Mouse (Mus musculus) limb, embryonic 10.5 days (tissue): ENCODE data around the gene Frmd4b. TPM values are rescaled to one million over a fixed set of nuclear protein-coding genes. Genes with fewer than 3 reads are reported as not detected.

Experiments
- DNase-seq: peaks from one replicate; pipeline ENCODE4 v3.0.0-alpha.2; 2017; ENCODE audit warnings: low spot score
- H3K27ac ChIP-seq: fragments of 300-500 bp; sonication (generic); 2 replicates; pipeline ENCODE4 v1.5.1; 2016; ENCODE audit warnings: mild to moderate bottlenecking
- H3K27me3 ChIP-seq: fragments of 300-500 bp; sonication (generic); 2 replicates; pipeline ENCODE4 v1.6.1; 2016; ENCODE audit warnings: low read depth, mild to moderate bottlenecking; ENCODE audit not compliant: poor library complexity, severe bottlenecking
- H3K36me3 ChIP-seq: fragments of 300-500 bp; sonication (generic); 2 replicates; pipeline ENCODE4 v1.6.1; 2016; ENCODE audit warnings: mild to moderate bottlenecking, moderate library complexity
- H3K4me1 ChIP-seq: fragments of 300-500 bp; sonication (generic); 2 replicates; pipeline ENCODE4 v1.6.1; 2016
- H3K4me3 ChIP-seq: fragments of 300-500 bp; sonication (generic); 2 replicates; pipeline ENCODE4 v1.5.1; 2016; ENCODE audit warnings: mild to moderate bottlenecking, moderate library complexity
- H3K9me3 ChIP-seq: fragments of 300-500 bp; sonication (generic); replicated peaks from 2 replicates; pipeline ENCODE4 v1.6.1; 2016; ENCODE audit warnings: mild to moderate bottlenecking
- WGBS: fragments of 180-500 bp; shearing (Covaris S2); methylation state at CpG from one replicate; pipeline ENCODE4 v1.1.7; 2016; 5-methylcytosine and 5-hydroxymethylcytosine counted together
- polyA plus RNA-seq: library from polyadenylated mRNA; unstranded; fragments of >200 nt; fragmentation: Nextera tagmentation; extraction: Ambion mirVana; gene quantifications from 2 replicates; pipeline ENCODE4 v1.2.1, GENCODE M21; 2016

The Frmd4b gene
- polyA plus RNA-seq, 1 experiment from 2014 or later = 14.8 TPM

DNA sequence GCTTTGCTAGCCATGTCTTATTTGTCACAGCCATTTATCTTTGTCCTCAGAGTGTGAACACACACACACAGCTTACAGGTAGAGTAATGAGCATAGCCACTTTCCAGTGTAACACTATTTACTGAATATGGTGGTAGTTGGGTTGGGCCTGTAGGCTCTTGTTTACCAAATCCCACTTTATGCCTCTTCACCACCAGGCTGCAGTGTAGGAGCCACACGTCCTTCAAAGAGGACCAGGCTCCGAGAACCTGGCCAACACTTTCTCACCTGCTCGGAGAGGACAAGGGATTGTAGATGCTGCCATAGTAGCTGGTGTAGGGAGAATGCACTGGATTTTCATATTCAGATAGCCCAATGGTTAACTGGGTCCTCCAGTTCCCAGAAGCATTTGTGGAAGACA lies 325.2 kb downstream of the Frmd4b start:
- H3K27ac ChIP-seq = no peak overlapping the region
- 91% methylated on average over 3 of the region's 3 CpGs for WGBS
- DNase-seq = no peak
- H3K9me3 ChIP-seq = no peaks in the 10 kb centered on the region
- H3K27me3 ChIP-seq = no peaks in the 10 kb centered on the region
- no peak overlapping the region for H3K4me3 ChIP-seq
- peaks cover 6% of the 10 kb centered on the region; the same call in 1 of the 2 replicates for H3K4me1 ChIP-seq
- H3K36me3 ChIP-seq = peaks cover 35% of the 10 kb centered on the region

DNA sequence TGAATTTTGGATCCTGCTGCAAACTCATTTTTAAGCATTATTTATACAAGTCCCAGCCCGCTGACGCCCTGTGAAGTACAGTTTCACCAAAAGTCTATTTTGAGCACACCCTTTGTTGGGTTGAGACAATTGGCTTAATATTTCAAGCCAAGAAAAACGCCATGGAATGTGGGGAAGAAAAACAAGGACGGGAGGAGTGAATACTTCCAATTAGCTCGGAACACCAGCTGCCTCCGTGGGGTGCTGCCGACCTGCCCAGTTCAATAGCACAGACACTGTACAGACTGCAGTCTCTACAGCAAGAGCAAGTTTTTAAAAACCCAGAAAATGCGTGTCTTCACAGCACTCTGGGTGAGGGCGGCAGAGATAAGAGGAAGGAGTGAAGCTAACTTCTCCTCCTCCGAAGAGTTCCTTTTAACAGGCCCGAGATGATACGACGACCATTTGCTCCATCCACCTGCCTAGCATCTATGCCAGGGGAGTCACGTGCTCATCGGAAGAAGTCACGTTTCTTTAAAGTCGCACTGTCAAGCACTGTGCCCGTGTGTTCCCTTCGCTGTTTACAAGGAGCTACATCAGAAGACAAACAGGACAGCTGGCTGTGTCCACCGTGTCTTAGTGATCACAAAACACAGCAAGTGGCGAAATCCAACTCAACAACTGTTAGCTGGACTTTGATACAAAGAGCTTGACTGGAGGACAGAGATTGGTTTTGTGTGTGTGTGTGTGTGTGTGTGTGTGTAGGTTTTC lies 326.0 kb downstream of the Frmd4b start:
- Histone ChIP-seq H3K4me3 (no peak overlapping the region), H3K4me1 (peaks cover 6% of the 10 kb centered on the region; the same call in 1 of the 2 replicates), H3K36me3 (peaks cover 29% of the 10 kb centered on the region), H3K27me3 (no peaks in the 10 kb centered on the region), H3K9me3 (no peaks in the 10 kb centered on the region), H3K27ac (no peak overlapping the region)
- no peak for DNase-seq
- 88% methylated on average over 21 of the region's 21 CpGs for WGBS

DNA sequence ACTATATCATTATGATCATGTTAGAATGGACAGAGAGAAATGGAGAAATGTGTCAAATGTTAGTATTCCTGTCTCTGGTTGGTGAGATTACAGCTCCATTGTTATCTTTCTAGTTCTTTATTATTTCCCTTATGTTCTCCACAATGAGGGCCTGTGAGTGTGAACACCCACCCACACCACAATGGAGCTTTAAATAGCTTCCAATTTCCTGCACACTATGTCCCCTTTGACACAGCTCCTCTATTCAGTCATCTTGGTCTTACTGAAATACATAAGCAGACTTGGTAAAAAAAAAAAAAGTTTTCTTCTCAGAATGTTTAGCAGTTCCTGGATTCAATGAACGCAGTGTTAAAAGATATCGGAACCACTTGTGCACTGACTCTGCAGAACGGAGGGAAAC lies 326.7 kb downstream of the Frmd4b start:
- Histone ChIP-seq H3K4me3 (no peak overlapping the region), H3K27ac (no peak overlapping the region), H3K4me1 (peaks cover 6% of the 10 kb centered on the region; the same call in 1 of the 2 replicates), H3K36me3 (peaks cover 22% of the 10 kb centered on the region), H3K9me3 (no peaks in the 10 kb centered on the region), H3K27me3 (no peaks in the 10 kb centered on the region)
- WGBS = 86% methylated on average over 3 of the region's 3 CpGs
- DNase-seq = no peak

DNA sequence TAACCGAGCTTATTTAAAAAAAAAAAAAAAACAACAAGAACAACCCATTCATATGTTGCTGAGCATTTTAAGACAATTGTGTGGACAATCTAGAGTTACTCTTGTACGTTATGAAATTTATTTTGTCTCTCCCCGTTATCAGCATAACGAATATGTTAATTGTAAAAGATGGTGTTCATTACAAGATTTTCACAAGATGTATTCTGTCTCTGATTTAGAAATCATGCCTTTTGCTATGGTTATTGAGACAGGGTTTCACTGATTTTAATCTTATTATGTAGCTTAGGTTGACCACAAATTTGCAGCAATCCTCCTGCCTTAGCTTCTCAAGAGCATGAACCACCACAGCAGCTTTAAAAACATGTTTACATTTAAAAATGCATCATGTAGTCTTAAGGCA lies 327.5 kb downstream of the Frmd4b start:
- DNase-seq = no peak
- Histone ChIP-seq H3K27me3 (no peaks in the 10 kb centered on the region), H3K4me1 (peaks cover 6% of the 10 kb centered on the region; the same call in 1 of the 2 replicates), H3K4me3 (no peak overlapping the region), H3K9me3 (no peaks in the 10 kb centered on the region), H3K27ac (no peak overlapping the region), H3K36me3 (peaks cover 16% of the 10 kb centered on the region)
- 90% methylated on average over 4 of the region's 4 CpGs for WGBS

DNA sequence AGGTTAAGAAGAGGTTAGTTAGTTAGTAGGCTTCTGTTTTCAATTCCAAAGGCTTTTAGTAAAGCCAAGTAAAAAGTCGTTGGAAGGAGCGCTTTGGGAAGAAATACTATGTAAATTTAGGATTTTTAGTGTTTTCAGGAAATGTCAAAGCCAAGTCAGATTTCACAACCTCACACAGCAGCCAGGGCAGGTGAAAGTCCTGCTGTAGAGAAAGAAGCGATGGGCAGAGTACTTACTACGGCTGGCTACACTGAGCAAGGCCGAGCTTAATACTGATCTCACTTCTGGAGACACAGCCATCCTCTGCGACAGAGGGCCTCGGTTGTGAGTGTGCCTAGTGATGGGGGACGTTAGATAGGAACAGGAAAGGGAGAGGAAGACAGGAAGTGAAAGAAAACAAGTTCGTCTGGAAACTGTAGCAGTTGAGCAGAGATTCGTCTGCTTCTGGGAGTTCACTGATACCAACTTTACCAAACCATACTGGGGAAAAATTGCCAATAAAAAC lies 328.0 kb downstream of the Frmd4b start:
- Histone ChIP-seq H3K27ac (no peak overlapping the region), H3K36me3 (peaks cover 13% of the 10 kb centered on the region)
- WGBS = 76% methylated on average over 10 of the region's 10 CpGs

DNA sequence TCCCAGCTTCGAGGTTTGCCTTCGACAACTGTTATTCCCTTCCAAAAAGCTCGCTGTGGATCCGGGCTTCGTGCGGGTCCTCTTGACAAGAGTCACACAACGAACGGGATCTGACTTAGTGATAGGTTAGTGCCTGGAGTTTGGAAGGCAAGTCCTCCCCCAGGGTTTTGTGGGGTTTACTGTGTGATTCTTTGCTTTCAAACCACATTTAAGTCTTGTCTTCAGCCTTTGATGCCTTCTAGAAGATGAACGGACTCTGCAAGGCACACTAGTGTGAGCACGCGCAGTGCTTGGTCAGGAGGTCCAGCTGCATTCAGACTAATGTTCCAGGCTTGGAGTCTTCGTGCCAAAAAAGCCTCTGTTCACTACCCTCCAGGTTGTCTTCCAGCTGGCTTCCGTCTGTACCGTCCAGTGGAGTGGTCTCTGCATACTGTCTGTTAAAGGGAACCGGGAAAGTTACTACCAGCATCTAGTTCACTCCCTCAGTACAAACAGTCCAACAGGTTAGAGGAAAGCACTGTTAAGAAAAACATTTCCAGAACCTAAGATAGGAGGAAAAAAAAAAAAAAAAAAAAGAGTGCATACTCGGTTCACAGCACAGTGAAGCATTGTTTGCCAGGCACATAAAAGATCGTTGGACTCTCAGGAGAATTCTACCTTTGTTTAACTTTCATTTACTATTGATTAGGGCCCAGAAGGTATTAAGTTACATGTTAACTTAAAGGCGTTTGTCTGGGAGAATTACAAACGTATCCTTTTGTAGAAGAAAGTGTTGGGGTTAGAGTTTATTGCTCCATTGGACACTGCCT lies 329.1 kb downstream of the Frmd4b start:
- no peaks in the 10 kb centered on the region for H3K27me3 ChIP-seq
- DNase-seq = no peak
- no peak overlapping the region for H3K4me3 ChIP-seq
- peak overlapping the region; percentile 38; the same call in 1 of the 2 replicates for H3K27ac ChIP-seq
- H3K4me1 ChIP-seq = peaks cover 6% of the 10 kb centered on the region; the same call in 1 of the 2 replicates
- H3K9me3 ChIP-seq = no peaks in the 10 kb centered on the region
- H3K36me3 ChIP-seq = peaks cover 8% of the 10 kb centered on the region
- 86% methylated on average over 19 of the region's 19 CpGs for WGBS

More for the DNA sequence above, 328.0 kb downstream of the Frmd4b start:
- Histone ChIP-seq H3K27me3 (no peaks in the 10 kb centered on the region), H3K4me3 (no peak overlapping the region), H3K4me1 (peaks cover 6% of the 10 kb centered on the region; the same call in 1 of the 2 replicates), H3K9me3 (no peaks in the 10 kb centered on the region)
- DNase-seq = no peak

DNA sequence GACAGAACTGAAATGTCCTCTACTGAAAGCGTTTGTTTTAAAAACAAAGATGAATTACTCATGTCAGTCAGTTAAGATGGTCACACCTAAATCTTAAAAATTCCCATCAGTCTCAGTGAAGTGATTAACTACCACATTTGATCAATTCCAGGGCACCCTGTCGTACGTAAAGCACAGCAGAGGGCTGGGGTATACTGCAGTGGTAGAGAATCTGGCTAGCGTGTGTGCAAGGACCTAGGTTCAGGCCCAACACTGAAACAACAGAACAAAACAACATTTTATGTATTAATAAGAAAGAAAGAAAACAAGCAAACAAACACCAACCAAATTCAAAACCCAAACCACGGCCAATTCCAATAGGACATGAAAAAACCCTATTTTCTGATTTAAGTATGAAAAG lies 331.0 kb downstream of the Frmd4b start:
- Histone ChIP-seq H3K4me1 (peaks cover 6% of the 10 kb centered on the region; the same call in 1 of the 2 replicates), H3K4me3 (no peak overlapping the region), H3K27me3 (no peaks in the 10 kb centered on the region), H3K36me3 (no peaks in the 10 kb centered on the region; the same call in 1 of the 2 replicates), H3K27ac (no peak overlapping the region), H3K9me3 (no peaks in the 10 kb centered on the region)
- 83% methylated on average over 5 of the region's 5 CpGs for WGBS
- no peak for DNase-seq

DNA sequence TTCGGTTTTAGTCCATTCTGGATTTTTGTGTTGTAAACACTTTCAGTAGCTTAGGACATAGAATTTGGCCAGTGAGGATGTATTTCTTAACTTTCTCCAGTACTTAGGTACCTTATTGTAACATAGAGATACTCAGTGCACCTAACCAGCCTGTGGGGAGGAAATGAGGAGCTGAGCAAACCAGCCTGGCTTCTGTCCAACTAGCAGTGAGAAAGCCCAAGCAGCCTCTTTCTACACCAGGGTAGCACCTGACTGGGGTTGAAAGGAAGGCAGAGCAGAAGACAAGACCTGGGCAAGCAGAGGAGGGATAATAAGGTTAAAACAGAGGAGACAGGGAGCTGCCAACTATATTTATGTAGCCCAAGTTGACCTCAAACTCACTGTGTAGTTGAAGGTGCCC lies 333.7 kb downstream of the Frmd4b start:
- H3K4me1 ChIP-seq = peaks cover 7% of the 10 kb centered on the region
- H3K27me3 ChIP-seq = no peaks in the 10 kb centered on the region
- 95% methylated on average over 1 of the region's 1 CpGs for WGBS
- H3K27ac ChIP-seq = no peak overlapping the region
- no peaks in the 10 kb centered on the region; the same call in 1 of the 2 replicates for H3K36me3 ChIP-seq
- no peak overlapping the region for H3K4me3 ChIP-seq
- no peaks in the 10 kb centered on the region for H3K9me3 ChIP-seq
- no peak for DNase-seq

DNA sequence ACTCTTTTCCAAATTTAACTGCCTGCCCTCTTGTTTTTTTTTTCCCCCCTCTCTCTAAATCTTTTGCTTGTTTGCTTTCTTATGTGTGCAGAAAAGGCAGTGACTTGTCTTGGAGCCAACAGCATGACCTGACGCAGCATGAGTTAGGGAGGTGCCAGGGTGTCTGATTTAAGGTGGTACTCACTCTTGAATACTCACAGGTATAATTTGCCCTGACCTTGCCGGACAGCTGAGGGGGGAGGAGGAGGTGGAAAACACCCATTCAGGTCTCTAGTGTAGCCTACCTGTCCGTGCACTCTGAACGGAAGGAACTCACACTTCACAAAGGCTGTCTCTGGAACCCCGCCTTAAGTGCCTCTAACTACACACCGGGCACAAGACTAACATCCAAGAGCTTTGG lies 338.5 kb downstream of the Frmd4b start:
- Histone ChIP-seq H3K9me3 (no peaks in the 10 kb centered on the region), H3K27ac (no peak overlapping the region), H3K36me3 (no peaks in the 10 kb centered on the region), H3K4me3 (no peak overlapping the region), H3K27me3 (no peaks in the 10 kb centered on the region), H3K4me1 (peaks cover 33% of the 10 kb centered on the region)
- WGBS = 40% methylated on average over 6 of the region's 6 CpGs
- no peak for DNase-seq

DNA sequence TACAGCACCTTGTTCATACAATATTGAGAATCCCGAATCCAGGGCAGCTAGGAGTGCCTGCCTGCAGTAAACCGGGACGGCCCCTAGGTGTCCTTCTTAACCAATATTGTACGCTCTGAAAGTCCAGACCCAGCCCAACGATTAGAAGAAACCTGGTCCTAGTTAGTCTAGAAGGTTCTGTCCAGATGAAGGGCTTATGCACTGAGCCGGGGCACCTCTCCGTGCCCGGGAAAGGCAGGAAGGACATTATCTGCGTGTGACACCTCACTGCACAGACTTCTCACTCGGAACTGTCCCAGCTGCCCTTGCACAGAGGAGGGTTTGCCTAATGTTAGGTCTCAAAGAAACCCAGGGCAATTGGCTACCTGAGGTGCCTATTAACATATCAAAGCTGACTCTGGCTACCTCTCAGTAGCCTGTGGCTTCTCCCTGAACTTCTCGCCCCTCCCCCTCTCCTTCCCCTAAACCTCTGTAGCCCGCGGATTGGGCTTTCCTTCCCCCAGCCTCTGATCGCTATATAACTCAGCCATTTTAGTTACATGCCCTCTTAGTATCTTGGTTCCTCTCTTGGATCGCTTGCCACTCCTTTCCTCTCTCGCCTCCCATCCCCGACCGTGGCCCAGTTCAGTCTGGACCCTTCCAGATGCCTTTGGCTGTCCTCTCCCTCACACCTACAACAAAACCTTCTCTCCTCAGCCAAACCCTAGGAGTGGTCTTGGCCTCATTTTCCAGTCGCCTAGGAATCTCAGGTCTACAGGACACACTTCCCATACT lies 339.1 kb downstream of the Frmd4b start:
- Histone ChIP-seq H3K27ac (peak overlapping the region; percentile 81), H3K4me1 (peaks cover 33% of the 10 kb centered on the region), H3K27me3 (no peaks in the 10 kb centered on the region), H3K36me3 (no peaks in the 10 kb centered on the region), H3K4me3 (peak overlapping the region; percentile 45), H3K9me3 (no peaks in the 10 kb centered on the region)
- WGBS = 3% methylated on average over 19 of the region's 19 CpGs
- DNase-seq = peak; percentile 79

DNA sequence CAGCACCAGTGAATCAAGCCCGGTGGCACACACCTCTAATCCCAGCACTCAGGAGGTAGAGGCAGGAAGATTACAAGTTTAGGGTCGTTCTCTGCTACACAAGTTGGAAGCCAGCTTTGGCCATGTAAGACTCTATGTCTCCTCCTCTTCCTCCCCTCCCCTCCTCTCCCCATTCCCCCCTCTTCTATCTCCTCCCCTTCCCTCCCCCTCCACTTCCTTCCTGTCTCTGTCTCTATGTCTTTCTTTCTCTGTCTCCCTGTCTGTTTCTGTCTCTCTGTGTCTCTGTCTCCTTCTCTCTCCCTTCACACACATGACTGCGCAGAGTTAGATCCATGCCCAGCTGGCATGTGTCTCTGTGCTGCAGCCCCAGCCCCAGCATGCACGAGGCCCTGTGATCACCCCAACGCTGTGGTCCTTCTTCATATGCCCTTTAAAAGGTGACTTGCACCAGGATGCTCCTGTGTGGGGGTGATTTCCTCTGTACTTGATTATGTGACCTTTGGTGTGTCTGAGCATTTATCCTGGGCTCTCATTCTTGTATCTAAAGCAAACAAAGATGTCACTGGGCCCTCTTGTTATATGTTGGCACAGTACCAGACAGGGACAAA lies 340.3 kb downstream of the Frmd4b start:
- no peak for DNase-seq
- 65% methylated on average over 5 of the region's 5 CpGs for WGBS
- 0 out of 2 replicates have a peak overlapping the region, but pooled peaks have one; percentile 36 for H3K27ac ChIP-seq

DNA sequence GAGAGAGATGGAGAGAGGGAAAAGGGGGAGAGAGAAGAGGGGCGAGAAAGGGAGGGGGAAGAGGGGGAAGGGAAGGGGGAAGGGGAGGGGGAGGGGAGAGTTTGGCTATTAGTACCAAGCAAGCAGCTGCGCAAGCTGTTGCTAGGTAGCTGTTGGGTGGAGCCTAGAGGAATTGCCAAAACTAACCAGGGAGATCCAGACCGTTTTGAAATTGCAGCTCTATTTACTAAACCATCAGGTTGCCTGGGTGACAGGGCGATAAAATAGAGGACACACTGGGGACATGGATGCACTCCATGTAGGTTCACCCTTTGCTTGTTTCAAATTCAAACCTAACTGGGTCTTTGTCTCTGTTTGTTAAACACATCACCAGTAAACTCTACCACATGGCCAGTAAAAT lies 341.0 kb downstream of the Frmd4b start:
- 31% methylated on average over 4 of the region's 4 CpGs for WGBS
- peak overlapping the region; percentile 36; the same call in 1 of the 2 replicates for H3K27ac ChIP-seq
- H3K36me3 ChIP-seq = no peaks in the 10 kb centered on the region
- H3K4me3 ChIP-seq = no peak overlapping the region
- DNase-seq = no peak
- H3K9me3 ChIP-seq = no peaks in the 10 kb centered on the region
- H3K27me3 ChIP-seq = no peaks in the 10 kb centered on the region
- H3K4me1 ChIP-seq = peaks cover 33% of the 10 kb centered on the region

More for the DNA sequence above, 340.3 kb downstream of the Frmd4b start:
- Histone ChIP-seq H3K4me1 (peaks cover 33% of the 10 kb centered on the region), H3K9me3 (no peaks in the 10 kb centered on the region), H3K36me3 (no peaks in the 10 kb centered on the region), H3K27me3 (no peaks in the 10 kb centered on the region), H3K4me3 (no peak overlapping the region)
